Mouse (Mus musculus) C2C12 (cell line): ENCODE data around the gene Pgm5.

Source experiments
- CTCF ChIP-seq: IDR thresholded peaks from one replicate; pipeline ENCODE4 v1.5.1; 2011; ENCODE audit not compliant: control insufficient read depth, insufficient read depth, insufficient read length
- USF1 ChIP-seq: IDR thresholded peaks from one replicate; pipeline ENCODE4 v1.6.1; 2011; ENCODE audit warnings: low read depth, mild to moderate bottlenecking, control low read depth, moderate library complexity

DNA sequence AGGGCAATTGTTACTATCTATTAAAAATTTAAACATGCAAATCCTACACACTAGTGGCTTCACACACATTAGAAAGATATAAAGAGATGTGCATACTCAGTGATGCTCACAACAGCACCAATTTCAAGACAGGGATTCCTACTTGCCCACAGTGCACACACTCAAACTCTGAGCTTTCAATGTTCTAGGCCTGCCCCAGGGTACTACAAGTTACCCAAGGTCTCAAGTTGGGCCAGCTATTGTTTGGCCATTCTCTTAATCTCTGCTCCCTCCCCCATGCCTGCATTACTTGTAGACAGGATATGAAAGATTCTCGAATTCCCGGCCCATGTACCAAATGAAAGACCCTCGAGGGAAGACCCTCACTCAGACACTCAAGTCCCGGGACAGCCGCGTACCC lies 46.0 kb upstream of the Pgm5 start:
- TF ChIP-seq USF1 (no peak), CTCF (no peak)
